Mouse (Mus musculus) lung, postnatal 25 days (tissue): ENCODE data around the gene Rpp25l.
"Not testable (repeated sequence)": the region's sequence is repeated elsewhere in the genome, so short reads cannot be mapped to it uniquely, and the experiment has no call there.

Source experiments
- DNase-seq: peaks from one replicate; pipeline ENCODE4 v3.0.0; 2022; ENCODE audit warnings: low spot score

The Rpp25l gene

DNA sequence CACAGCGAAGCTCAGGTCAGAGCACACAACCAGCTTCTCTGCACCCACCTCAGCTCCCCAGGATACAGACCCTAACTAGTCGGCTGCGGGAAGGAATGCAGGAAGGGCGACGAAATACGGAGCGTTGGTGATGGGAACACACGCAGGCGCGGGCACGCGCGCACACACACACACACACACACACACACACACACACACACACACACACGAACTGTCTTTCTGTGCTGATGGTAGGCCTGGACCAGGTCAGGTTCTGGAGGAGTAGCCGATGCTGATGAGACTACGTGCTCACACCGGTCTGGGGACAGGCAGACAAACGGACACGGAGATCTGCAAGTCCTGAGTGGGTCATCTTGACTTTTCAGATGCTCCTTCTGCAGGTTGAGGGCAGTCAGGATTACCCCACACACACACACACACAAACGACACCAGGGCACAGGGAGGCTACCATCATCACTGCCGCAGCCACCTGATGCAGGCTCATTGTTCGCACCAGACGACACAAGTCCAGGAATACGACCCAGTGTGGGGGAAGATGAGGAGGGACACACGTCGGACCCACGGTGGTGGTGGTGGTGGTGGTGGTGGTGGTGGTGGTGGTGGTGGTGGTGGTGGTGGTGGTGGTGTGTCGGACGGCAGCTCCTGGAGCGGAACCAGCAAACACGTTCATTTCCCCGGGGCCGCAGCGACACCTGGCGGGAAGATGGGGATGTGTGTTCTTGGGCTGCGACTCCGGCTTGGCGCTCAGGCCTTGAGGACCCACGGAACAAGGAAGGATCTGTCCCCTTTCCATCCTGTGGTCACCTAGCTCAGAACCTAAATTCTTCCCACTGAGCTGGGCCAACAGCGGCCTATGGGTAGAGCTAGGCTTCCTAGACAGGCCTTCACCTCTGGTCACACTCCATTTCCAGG is 16.1 kb downstream of the Rpp25l start, which contains the start of gene Cntfr:
TSS of gene Cntfr (minus strand) at position 160 of the 912 bp plus-strand sequence.
- peak; percentile 82 for DNase-seq

DNA sequence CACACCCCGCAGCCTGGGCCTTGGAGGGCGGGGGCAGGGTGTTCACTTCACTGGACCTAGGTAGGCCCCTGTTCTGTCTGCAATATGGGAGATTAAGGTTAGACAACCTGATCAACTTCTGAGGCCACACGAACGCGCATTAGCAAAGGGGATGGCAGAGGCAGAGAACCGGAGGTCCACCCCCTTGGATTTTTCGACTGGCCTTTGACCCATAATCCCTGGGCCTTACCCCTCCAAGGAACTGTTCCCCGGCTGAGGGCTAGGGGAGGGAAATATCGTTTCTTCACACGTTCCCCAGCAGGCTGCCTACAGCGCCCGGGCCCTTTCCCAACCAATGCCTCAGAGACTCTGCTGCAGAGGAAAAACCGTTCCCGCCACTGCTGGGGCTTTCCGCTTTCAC is 16.9 kb downstream of the Rpp25l start:
- not testable (repeated sequence) for DNase-seq

DNA sequence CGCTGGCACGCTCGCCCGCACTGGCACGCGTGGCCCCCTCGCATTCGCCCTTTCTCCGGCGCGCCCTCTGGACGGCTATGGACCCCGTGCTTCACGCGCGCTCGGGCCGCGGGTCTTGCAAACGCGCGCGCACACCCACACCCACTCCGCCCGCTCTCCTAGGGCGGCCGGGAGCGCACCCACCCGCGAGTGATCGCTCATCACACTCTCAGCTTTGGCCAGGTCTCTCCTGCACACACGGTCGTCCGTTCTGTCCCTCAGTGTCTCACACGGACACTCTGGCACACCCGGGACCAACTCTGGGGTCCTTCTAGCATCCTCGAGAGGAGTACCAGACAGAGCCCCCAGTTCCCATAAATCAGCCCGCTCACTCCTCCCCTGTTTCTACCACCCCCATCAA is 17.5 kb downstream of the Rpp25l start:
- not testable (repeated sequence) for DNase-seq

DNA sequence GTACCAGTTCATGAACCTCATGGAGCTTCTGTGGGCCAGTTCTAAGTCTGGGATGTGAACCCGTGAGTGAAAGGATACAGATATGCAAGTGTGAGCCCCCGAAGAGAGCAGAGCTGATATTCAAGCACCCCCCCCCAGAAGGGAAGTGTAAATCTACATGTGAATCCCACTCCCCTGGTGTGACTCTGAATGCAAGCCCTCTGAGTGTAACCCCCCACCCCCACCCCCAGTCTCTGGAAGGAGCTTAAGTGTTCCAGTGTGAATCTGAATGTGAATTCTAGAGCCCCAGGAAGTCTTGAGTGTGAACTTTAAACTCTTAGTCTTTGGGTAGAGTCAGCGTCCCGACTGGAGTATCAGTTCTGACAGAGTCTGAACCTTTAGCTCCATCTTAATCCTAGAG is 19.8 kb downstream of the Rpp25l start:
- DNase-seq = not testable (repeated sequence)

DNA sequence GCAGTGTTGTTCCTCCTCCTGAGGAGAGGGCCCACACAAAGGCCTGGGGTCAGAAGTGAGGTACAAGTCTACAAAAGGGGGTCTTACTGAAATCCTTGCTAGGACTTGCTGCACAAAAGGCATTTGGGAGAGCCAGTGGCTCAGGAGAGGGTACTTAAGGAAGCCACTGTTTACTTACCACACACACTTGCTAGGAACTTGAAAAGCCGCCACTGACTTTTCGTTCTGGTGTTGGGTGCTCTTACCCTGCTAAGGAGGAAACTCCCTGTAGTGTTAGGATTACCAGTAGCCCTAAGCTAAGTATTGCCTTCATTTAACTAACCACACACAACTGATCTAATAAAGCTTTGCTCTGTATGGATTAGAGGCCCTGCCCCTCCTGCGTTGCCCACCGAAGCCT is 23.3 kb downstream of the Rpp25l start:
- not testable (repeated sequence) for DNase-seq

DNA sequence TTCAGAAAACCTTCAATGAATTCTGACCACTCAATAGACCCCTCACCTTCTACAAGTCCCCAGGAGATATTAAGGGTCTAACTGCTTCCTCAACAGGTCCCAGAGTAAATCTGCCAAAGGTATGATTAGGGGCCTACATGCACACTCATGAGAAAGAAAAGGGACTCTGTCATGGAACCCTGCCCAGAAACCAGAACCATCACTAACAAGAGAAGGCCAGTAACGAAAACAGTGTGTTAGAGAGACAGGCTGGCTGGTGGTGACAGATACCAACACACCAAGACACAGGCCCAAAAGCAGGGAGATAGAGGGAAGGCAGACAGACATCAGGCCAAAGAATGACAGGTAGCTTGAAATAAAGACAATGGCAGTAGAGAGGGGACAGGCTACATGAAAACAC is 24.8 kb downstream of the Rpp25l start:
- not testable (repeated sequence) for DNase-seq

DNA sequence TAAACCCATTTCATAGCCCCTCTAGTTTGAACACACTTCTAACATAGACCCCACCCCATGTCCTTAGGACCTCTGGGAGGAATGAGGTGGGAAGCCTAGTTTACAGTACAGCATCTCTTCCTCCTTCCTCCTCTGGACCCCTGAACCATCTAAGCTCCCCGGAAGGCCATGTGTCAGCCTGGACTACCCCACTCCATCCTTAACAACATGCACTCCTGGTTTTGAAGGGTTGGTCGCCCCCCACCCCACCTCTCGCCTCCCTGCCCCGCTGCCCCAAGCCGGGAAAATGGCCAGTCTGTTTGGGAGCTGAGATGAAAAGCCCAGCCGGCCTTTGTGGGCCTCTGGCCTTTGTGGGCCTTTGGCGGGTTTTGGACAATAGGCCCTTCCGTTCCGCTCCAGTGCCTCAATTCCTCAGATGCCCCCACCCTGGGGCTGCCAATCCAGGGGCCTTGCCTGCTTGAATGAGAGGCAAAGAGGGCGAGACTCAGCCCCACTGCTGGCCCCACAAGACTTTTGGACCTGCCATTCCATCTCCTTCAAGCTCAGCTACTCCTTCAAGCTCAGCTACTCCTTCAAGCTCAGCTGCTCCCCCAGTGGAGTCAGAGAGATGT is 27.3 kb downstream of the Rpp25l start:
- DNase-seq = not testable (repeated sequence)

DNA sequence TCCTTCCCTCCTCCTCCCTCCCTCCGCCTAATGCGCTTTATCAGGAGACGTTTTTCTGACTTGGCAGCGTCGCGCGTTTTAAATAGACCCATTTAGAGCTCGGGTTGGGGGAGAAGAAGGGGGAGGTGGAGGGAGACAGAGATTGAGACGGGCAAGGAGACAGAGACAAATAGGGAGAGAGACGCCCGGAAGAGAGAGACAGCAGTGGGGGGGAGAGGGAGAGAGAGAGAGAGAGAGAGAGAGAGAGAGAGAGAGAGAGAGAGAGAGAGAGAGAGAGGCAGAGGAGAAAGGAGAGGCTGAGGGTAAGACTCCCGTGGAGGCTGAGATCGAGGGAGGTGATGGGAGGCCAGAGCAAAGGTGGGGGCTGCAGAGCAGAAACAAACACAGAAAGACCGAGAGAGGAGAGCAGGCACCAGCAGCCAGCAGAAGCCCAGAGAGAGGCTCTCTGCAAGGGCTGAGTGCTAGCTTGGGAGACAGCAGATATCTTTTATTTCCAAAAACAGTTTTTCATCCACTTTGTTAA is 28.3 kb downstream of the Rpp25l start:
- DNase-seq = not testable (repeated sequence)

DNA sequence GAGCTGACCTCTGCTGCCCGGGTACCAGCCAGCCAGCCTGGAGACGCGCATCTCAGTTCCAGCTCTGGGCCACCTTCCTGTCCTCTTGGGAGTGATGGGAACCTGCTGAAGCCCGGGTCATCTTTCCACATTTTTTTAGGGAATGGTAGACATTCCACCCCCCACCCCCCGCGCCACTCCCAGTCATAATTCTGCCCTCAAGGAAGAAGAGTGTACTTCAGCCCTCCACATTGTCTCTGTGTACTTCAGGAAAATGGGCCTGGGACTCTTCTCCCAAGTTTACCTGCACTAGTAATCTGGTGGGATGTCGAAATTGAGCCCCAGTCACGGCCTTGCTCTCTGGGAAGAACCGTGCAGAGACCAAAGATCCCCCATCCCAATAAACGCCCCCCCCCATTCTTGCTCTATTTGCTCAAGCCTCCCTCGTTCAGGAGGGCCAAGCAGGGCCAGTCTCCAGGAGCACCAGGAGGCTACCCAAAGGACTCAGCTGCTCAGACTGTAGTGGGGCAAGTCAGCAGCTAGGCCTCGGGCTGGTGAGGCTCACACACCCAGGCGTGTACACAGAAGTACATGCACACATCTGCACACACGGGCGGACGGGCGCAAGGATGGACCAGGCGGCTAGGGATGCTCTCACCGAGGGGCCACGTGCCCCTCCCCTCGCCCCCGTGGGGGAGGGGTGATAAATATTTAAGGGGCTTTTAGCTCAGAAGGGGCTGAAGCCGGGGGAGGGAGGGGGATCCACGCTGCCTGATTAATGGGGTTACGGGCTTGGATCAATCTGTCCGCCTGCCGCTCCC is 29.0 kb downstream of the Rpp25l start:
- not testable (repeated sequence) for DNase-seq

- not testable (repeated sequence) for DNase-seq
These were observed 30.0 kb downstream of the Rpp25l start for GRCm38 (mm10) chr4:41683303-41683702.

DNA sequence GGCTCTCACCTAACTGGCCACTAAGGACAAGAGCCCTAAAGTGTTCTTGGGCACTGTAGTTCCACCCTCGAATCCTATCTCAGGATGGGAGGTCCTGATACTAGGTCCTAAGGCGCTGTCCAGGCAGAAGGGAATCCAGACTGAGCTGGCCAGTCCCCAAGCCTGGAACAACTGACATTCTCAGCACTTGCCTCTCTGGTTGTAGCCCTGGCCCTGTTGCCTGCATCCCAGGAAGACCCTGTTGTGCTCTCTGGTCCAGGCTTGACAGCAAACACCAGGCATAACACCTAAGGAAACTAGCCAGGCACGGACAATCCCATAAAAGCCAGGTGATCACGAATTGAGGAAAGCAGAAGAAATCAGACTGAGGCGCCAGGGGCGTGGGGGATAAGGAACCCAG is 30.5 kb downstream of the Rpp25l start:
- no peak for DNase-seq

GRCm38 (mm10) chr4:41681947-41682346 is 31.4 kb downstream of the Rpp25l start:
- no peak for DNase-seq

DNA sequence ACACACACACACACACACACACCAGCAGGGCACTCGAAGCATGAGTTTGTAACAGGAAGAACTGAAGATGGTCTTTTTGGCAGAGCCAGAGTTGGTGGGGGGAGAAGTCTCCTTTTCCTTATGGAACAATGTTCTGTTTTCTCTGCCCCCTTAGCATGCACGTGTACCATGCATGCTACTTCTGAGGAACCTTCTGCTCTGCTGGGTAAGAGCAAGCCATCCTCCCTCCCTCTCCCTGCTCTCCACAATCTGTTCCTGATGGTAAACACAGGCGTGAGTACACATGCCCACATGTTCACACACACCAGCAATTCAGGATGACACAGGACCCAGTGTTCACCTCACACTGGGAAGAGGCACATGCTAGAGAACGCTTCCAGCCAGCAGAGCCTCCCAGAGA is 32.2 kb downstream of the Rpp25l start:
- no peak for DNase-seq

GRCm38 (mm10) chr4:41679291-41679690 is 34.0 kb downstream of the Rpp25l start:
- no peak for DNase-seq

GRCm38 (mm10) chr4:41678863-41679262 is 34.5 kb downstream of the Rpp25l start:
- DNase-seq = no peak

DNA sequence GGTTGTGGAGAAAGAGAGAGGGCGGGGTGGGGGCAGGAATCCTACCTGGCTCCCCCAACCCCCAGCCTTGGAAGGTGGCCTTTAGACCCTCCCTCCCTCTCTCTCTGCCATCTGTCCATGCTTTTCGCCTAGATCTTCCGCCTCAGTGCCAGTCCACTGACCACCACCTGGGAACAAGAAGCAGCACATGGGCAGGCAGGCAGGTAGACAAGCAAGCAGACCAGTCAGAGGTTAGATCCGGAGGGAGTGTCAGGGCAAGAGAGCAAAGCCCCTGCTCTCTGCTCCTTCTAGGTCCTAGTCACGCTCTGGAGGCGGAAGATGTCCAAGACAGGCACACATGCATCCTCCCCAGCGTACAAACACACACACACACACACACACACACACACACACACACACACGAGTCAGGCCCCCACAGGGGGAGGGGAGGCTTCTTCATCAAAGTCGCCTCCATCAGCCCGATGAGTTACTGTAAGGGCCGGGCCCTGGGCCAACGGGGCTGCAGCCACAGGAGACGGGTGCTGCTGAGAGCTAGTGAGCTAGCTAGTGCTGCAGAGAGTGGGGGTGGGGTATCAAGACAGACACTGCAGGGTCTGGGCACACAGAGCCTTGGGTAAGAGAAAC is 36.2 kb downstream of the Rpp25l start:
- DNase-seq = no peak

DNA sequence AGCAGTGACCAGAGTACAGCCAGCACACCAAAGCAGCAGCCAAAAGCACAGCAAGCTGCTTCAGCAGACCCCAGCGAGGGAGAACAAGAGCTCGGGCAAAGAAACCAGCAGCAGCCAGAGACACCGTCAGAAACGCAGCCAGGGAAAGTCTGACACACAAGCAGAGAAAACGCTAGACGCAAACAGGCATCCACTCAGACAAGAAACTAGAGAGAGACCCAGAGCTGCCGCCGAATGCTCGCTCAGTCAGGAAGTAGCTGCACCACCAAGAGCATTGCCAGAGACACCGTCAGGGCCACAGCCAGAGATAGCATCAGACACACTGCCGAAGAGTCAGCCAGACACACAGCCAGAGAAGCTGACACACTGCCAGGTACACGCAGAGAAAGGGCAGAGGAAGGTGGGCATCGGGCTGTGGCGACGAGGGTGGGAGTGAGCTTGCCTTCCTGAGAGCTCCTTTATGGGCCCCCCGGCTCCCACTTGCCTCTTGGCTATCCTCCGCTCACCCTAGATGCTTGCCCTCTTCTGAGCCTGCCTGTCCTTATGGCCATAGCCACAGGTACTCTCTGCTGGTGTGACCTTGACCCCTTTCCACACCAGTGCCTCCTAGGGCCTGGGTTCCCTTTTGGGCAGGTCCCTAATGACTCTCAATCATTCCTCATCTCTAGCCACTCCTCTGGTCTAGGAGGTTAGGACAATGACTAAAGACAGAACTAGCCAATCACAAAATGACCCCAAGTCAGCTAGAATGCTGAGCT is 36.9 kb downstream of the Rpp25l start:
- DNase-seq = no peak

DNA sequence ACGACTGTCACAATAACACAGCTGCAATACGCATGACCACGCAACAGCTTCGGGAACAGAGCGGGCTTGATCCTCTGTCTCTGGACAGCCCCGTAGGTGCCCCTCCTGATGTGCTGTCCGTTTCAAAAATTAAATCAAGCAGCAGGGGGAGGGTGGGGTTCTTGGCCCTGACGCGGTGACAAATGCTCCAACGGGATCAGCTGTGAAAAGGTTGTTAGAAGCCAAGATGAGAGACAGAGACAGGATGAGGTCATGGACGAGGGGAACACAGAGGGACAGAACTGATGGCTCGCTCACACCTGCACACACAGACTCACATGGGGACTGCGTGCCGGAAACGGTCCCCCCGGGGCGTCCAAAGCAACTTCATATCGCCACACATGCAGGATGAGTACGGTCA is 40.1 kb downstream of the Rpp25l start:
- DNase-seq = no peak

- DNase-seq = no peak
These were observed 40.8 kb downstream of the Rpp25l start for GRCm38 (mm10) chr4:41672522-41672963.

DNA sequence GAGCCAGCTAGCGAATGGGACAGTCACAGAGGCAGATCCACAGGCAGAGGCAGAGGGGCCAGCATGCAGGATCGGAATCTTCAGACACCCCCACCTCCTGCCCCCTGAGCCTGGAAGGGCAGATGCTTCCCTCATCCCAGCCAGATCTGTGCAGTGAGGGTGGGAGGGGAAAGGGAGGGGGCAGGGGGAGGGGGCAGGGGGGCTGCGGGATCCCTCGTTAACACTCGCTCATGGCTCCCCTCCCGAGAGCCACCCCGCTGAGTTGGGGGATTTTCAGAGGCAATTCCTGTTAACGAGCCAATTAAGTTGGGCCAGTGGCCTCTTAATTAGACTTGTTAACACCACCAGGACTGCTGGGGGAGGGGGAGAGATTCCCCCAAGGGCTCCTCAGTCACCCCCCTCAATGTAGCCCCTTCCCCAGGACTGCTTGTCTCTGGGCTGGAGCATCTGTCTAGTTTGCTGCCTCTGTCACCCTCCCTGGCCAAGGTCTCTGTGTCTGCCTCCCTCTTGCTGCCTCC is 41.3 kb downstream of the Rpp25l start:
- DNase-seq = no peak

- DNase-seq = no peak
These were observed 41.8 kb downstream of the Rpp25l start for GRCm38 (mm10) chr4:41671500-41671899.
